Mouse (Mus musculus) liver, adult 2 months (tissue): ENCODE measurements around the gene Cfi.
A peak's percentile ranks its signal among the peaks of the same experiment; 100 is the strongest.

Source experiments
- CTCF ChIP-seq: fragments of 200-500 bp; IDR thresholded peaks from 2 replicates; pipeline ENCODE4 v1.5.1; 2011; ENCODE audit warnings: low read depth, low read length, control low read depth
- POLR2A ChIP-seq: fragments of 200-500 bp; IDR thresholded peaks from 2 replicates; pipeline ENCODE4 v1.6.1; 2011; ENCODE audit warnings: low read length, control low read depth; ENCODE audit not compliant: insufficient read depth; ENCODE audit errors: extremely low read depth

DNA sequence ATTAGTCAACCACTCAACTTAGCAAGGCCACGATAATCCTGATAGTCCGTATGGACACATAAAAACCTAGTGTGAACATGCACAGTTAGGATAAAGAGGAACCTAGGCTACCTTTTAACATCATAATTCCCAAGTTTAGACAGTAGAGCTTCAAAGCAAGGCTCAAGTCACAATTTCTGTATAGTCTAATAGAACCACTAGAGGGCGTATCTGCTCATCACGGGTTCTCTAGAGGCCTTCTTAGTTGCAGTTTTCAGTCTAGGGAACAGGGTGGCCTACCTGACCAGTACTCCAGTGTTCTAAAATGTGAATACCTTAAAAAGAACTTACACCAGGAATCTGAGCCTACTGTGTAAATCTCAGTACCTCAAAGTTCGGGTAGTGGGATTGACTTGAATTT, 12.4 kb upstream of the Cfi start:
- peak; percentile 15; the same call in 1 of the 2 replicates for TF ChIP-seq CTCF
- TF ChIP-seq POLR2A, result no peak
